Mouse (Mus musculus): ENCODE data around the gene Spata5. TPM values are rescaled to one million over a fixed set of nuclear protein-coding genes. Genes with fewer than 3 reads are reported as not detected.

The Spata5 gene
- polyA plus RNA-seq, 2 experiments = 9.6 to 40.2 TPM

DNA sequence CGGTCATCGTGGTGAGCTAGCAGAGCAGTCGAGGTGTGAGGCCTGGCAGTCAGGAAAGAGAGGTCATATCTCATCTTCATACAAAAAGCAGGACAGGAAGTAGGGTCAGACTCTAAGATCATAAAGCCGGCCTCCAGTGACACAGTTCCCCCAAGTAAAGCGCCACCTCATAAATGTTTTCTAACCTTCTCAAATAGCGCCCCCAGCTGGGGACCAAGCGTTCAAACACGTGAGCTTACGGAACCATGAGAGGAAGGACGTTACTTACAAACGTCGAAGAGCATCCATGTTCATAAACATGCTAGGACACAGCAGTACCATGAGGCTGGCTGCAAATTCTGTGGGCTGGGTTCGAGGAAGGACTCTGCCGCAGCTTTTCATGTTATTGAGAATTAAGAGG lies 40.5 kb upstream of the Spata5 start:
- no peak for ATAC-seq (ENCODE audit: low FRiP score, low read depth)
- no peak overlapping the region for H3K4me2 ChIP-seq (replicated peaks; ENCODE audit: low read depth, low read length, severe bottlenecking)
- no peak for TF ChIP-seq POLR2A (IDR thresholded peaks at IDR 0.05; ENCODE audit: borderline replicate concordance, extremely low read depth, insufficient read depth, insufficient read length)
- H3K27me3 ChIP-seq (ENCODE audit: control insufficient read depth, insufficient read depth, low read length) = no peaks in the 10 kb centered on the region
- H3K9ac ChIP-seq (ENCODE audit: low read depth, low read length, severe bottlenecking) = no peak overlapping the region
- WGBS = 74% methylated on average over 14 of the region's 14 CpGs
- peaks cover 47% of the 10 kb centered on the region for H3K4me1 ChIP-seq (ENCODE audit: control insufficient read depth, insufficient read depth, low read length)
- peak overlapping the region; percentile 83 for H3K27ac ChIP-seq (replicated peaks; ENCODE audit: low read depth, low read length)
- no peaks in the 10 kb centered on the region for H3K36me3 ChIP-seq (ENCODE audit: control insufficient read depth, insufficient read depth, low read length)
- no peak overlapping the region for H3K4me3 ChIP-seq (replicated peaks; ENCODE audit: low read length)
- no peak for DNase-seq (ENCODE audit: low spot score)
- H3K9me3 ChIP-seq (ENCODE audit: control insufficient read depth, low read length) = no peaks in the 10 kb centered on the region

DNA sequence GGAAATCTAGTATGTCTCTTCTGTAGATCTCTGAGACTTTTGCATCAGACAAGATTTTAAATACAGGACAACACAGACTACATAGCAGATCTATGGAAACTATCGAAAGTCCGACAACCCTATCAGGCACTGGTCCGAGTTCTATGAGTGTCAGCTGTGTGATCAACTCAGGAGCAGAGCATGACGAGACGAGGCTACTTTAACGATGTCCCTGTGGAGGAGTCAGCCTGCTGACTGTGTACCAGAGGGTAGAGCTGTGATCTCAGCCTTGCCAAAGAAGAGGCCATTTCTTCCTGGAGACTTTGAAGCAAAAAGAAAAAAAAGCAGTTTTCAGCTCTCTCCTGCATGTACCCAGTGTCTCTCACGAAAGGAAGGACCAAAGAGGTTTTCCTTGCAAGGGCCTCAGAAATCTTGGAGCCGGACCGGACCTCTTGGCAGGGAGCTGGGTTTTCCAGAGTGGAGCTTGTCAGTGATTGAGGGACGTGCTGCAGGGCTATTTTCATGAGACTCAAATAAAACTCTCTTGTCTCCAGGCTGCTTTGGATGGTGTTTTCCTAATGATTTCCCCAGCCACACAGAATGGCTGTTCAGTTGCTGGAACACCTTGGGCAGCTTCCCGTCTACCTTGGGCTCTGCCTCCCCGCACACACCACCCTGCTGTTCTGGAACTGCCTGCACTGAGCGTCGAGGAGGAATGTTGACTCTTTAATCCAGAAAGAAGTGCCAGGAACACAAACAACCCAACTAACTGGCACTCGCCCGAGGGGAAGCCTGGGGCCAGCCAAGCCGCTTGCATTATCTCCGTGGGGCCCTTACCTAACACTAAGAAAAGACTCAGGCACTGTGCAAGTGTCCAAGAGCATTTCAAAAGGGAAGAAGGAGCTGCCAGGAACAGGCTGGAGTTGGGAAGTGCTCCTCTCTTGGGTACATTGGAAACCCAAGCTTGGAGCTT lies 39.5 kb upstream of the Spata5 start:
- peaks cover 49% of the 10 kb centered on the region for H3K4me1 ChIP-seq (ENCODE audit: control insufficient read depth, insufficient read depth, low read length)
- no peaks in the 10 kb centered on the region for H3K27me3 ChIP-seq (ENCODE audit: control insufficient read depth, insufficient read depth, low read length)
- no peaks in the 10 kb centered on the region for H3K9me3 ChIP-seq (ENCODE audit: control insufficient read depth, low read length)
- DNase-seq (ENCODE audit: low spot score) (peak; percentile 78), ATAC-seq (ENCODE audit: low FRiP score, low read depth) (peak; percentile 71)
- H3K36me3 ChIP-seq (ENCODE audit: control insufficient read depth, insufficient read depth, low read length) = no peaks in the 10 kb centered on the region
- TF ChIP-seq POLR2A (IDR thresholded peaks at IDR 0.05; ENCODE audit: borderline replicate concordance, extremely low read depth, insufficient read depth, insufficient read length) = no peak
- H3K4me2 ChIP-seq (replicated peaks; ENCODE audit: low read depth, low read length, severe bottlenecking) = peak overlapping the region; percentile 0; the same call in 1 of the 2 replicates
- whole genome bisulfite sequencing = 39% methylated on average over 18 of the region's 18 CpGs
- peak overlapping the region; percentile 83 for H3K27ac ChIP-seq (replicated peaks; ENCODE audit: low read depth, low read length)
- H3K4me3 ChIP-seq (replicated peaks; ENCODE audit: low read length) = no peak overlapping the region
- no peak overlapping the region for H3K9ac ChIP-seq (ENCODE audit: low read depth, low read length, severe bottlenecking)

DNA sequence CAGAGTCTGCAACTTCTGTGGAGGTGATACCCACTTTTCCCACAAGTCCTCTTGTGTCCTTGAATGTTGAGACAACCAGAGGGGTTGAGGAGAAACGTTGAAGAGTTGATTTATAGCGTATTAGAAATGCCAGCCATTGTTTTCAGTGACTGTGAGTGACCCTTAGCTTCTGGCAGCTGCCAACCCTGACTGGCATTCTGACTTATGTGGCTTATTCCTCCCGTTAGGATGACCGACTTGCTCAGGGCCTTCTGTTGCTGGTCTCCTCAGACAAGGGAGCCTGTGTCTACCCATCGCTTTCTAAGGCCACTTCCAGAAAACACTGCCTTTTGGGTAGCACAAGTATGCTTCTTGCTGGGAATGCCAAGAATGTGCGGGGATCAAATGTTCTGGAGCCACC lies 38.2 kb upstream of the Spata5 start:
- ATAC-seq (ENCODE audit: low FRiP score, low read depth) = no peak
- Histone ChIP-seq H3K27ac (replicated peaks; ENCODE audit: low read depth, low read length) (peak overlapping the region; percentile 67; the same call in 1 of the 2 replicates), H3K9ac (ENCODE audit: low read depth, low read length, severe bottlenecking) (no peak overlapping the region), H3K27me3 (ENCODE audit: control insufficient read depth, insufficient read depth, low read length) (no peaks in the 10 kb centered on the region), H3K4me1 (ENCODE audit: control insufficient read depth, insufficient read depth, low read length) (peaks cover 49% of the 10 kb centered on the region), H3K4me2 (replicated peaks; ENCODE audit: low read depth, low read length, severe bottlenecking) (no peak overlapping the region), H3K4me3 (replicated peaks; ENCODE audit: low read length) (no peak overlapping the region), H3K9me3 (ENCODE audit: control insufficient read depth, low read length) (no peaks in the 10 kb centered on the region), H3K36me3 (ENCODE audit: control insufficient read depth, insufficient read depth, low read length) (no peaks in the 10 kb centered on the region)
- peak; percentile 31 for DNase-seq (ENCODE audit: low spot score)
- TF ChIP-seq POLR2A (IDR thresholded peaks at IDR 0.05; ENCODE audit: borderline replicate concordance, extremely low read depth, insufficient read depth, insufficient read length) = no peak
- WGBS = 50% methylated on average over 6 of the region's 6 CpGs

DNA sequence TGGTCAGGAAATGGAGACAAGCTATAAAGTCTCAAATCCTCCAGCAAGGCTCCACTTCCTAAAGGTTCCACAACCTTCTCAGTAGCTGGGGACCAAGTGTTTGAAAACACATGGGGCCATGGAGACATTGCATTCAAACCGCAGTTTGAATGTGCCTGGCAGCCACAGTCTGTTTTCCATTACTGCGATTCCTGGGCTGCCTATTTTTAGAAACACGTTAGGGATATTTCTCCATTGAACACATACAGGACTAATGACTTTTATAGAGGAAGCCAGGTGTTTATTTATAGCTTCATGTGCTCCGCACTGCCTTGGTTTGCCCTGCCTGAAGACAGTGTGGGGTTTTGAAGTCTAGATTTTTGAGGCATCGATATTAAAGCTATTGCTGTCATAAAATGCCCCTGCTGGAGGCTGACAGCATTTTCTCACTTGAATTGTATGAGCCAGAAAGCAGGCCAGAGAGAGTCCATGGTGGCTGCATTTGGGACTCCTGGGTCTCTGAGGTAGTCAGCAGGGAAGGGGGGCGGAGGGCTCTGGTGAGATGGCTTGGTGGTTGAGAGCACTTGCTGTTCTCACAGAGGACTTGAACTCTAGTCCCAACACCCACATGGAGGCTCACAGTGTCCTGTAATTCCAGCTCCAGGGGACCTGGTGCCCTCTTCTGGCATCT lies 36.5 kb upstream of the Spata5 start:
- WGBS = 15% methylated on average over 6 of the region's 6 CpGs
- peak; percentile 70 for ATAC-seq (ENCODE audit: low FRiP score, low read depth)
- no peaks in the 10 kb centered on the region for H3K9me3 ChIP-seq (ENCODE audit: control insufficient read depth, low read length)
- no peak for TF ChIP-seq POLR2A (IDR thresholded peaks at IDR 0.05; ENCODE audit: borderline replicate concordance, extremely low read depth, insufficient read depth, insufficient read length)
- no peaks in the 10 kb centered on the region for H3K27me3 ChIP-seq (ENCODE audit: control insufficient read depth, insufficient read depth, low read length)
- 0 out of 2 replicates have a peak, but pooled peaks cover 5% of the 10 kb centered on the region for H3K36me3 ChIP-seq (ENCODE audit: control insufficient read depth, insufficient read depth, low read length)
- H3K4me1 ChIP-seq (ENCODE audit: control insufficient read depth, insufficient read depth, low read length) = peaks cover 44% of the 10 kb centered on the region
- no peak overlapping the region for H3K9ac ChIP-seq (ENCODE audit: low read depth, low read length, severe bottlenecking)
- H3K4me3 ChIP-seq (replicated peaks; ENCODE audit: low read length) = no peak overlapping the region
- peak; percentile 82 for DNase-seq (ENCODE audit: low spot score)
- no peak overlapping the region for H3K4me2 ChIP-seq (replicated peaks; ENCODE audit: low read depth, low read length, severe bottlenecking)
- H3K27ac ChIP-seq (replicated peaks; ENCODE audit: low read depth, low read length) = peak overlapping the region; percentile 70

DNA sequence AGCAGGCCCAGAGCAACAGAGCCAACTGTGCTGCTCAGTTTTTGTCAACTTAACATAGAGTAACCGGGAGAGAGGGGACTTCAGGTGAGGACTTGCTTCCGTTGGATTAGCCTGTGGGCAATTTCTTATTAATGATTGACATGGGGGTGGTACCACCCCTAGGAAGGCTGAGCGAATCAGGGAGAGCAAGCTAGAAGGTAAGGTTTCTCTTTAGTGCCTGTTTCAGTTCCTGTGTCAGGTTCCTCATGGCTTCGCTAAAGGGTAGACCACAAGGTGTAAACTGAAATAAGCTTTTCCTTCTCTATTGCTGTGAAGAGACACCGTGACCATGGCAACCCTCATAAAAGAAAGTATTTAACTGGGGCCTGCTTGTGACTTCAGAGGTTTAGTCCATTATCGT lies 32.4 kb upstream of the Spata5 start:
- Histone ChIP-seq H3K4me1 (ENCODE audit: control insufficient read depth, insufficient read depth, low read length) (peaks cover 11% of the 10 kb centered on the region), H3K9ac (ENCODE audit: low read depth, low read length, severe bottlenecking) (no peak overlapping the region), H3K4me2 (replicated peaks; ENCODE audit: low read depth, low read length, severe bottlenecking) (no peak overlapping the region), H3K4me3 (replicated peaks; ENCODE audit: low read length) (no peak overlapping the region), H3K36me3 (ENCODE audit: control insufficient read depth, insufficient read depth, low read length) (0 out of 2 replicates have a peak, but pooled peaks cover 5% of the 10 kb centered on the region), H3K9me3 (ENCODE audit: control insufficient read depth, low read length) (no peaks in the 10 kb centered on the region), H3K27ac (replicated peaks; ENCODE audit: low read depth, low read length) (no peak overlapping the region), H3K27me3 (ENCODE audit: control insufficient read depth, insufficient read depth, low read length) (no peaks in the 10 kb centered on the region)
- TF ChIP-seq POLR2A (IDR thresholded peaks at IDR 0.05; ENCODE audit: borderline replicate concordance, extremely low read depth, insufficient read depth, insufficient read length) = no peak
- ATAC-seq (ENCODE audit: low FRiP score, low read depth) (no peak), DNase-seq (ENCODE audit: low spot score) (no peak)
- 76% methylated on average over 6 of the region's 6 CpGs for WGBS
